Mouse (Mus musculus): Measurements from ENCODE around the gene Pde11a.
A peak's percentile ranks its signal among the peaks of the same experiment; 100 is the strongest.

The Pde11a gene

GRCm38 (mm10) chr2:75959183-75959849, 379.3 kb downstream of the Pde11a start:
- DNase-seq (ENCODE audit: low read depth) = peak; percentile 67

- DNase-seq (ENCODE audit: low read depth) = no peak
Measured at GRCm38 (mm10) chr2:75955709-75956108, 382.9 kb downstream of the Pde11a start.

GRCm38 (mm10) chr2:75953320-75953719, 385.3 kb downstream of the Pde11a start:
- no peak for DNase-seq (ENCODE audit: low read depth)

- no peak for DNase-seq (ENCODE audit: low read depth)
Measured at GRCm38 (mm10) chr2:75950685-75951084, 387.9 kb downstream of the Pde11a start.
